Mouse (Mus musculus): Measurements from ENCODE around the gene Khk. TPM values are rescaled to one million over a fixed set of nuclear protein-coding genes. Genes with fewer than 3 reads are reported as not detected.

The Khk gene
- polyA plus RNA-seq, 1 experiment from 2014 or later = 25.5 TPM

DNA sequence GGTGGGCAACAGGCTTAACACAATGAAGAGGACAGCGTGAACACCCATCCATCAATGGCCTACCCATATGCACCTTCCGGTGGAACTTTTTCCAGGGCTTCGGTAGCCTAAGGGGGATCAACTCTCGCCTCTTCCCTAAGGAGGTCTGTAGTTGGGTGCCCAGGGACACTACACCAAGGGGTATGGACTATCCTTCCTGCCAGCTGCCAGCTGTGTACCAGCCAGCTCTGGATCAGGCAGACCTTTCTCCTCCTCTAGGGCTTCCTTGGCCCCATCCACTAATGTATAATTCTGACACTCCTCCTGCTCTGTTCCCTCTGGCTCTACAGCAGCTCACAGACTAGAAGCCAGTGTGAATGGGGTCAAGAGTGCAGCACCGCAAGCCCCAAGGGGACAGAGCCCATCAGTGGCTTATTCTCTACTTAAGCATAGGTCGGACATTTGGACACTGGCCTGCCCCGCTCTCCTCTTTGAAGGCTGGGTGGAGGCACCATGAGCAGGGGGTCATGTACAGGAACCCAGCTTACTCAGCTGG, 7.1 kb upstream of the Khk start:
- H3K36me3 ChIP-seq = peaks cover 22% of the 10 kb centered on the region
- peaks cover 64% of the 10 kb centered on the region for H3K4me1 ChIP-seq
- peak overlapping the region; percentile 53 for H3K4me3 ChIP-seq (replicated peaks)
- 32% methylated on average over 7 of the region's 7 CpGs for WGBS
- peak overlapping the region; percentile 95 for H3K27ac ChIP-seq
- no peaks in the 10 kb centered on the region for H3K27me3 ChIP-seq (replicated peaks)
- peak overlapping the region; percentile 61 for H3K9ac ChIP-seq
- H3K9me3 ChIP-seq = no peaks in the 10 kb centered on the region
- ATAC-seq (ENCODE audit: insufficient read depth, low FRiP score, low read depth) = no peak
- peak overlapping the region; percentile 81 for H3K4me2 ChIP-seq

- H3K9ac ChIP-seq = peak overlapping the region; percentile 61
- no peaks in the 10 kb centered on the region for H3K9me3 ChIP-seq
- peak overlapping the region; percentile 53 for H3K4me3 ChIP-seq (replicated peaks)
- peaks cover 27% of the 10 kb centered on the region for H3K36me3 ChIP-seq
- WGBS = 28% methylated on average over 6 of the region's 6 CpGs
- peak overlapping the region; percentile 81 for H3K4me2 ChIP-seq
- H3K4me1 ChIP-seq = peaks cover 60% of the 10 kb centered on the region
- ATAC-seq (ENCODE audit: insufficient read depth, low FRiP score, low read depth) = no peak
- H3K27ac ChIP-seq = peak overlapping the region; percentile 95
- no peaks in the 10 kb centered on the region for H3K27me3 ChIP-seq (replicated peaks)
Observed at GRCm38 (mm10) chr5:30914849-30915248, 6.4 kb upstream of the Khk start.

GRCm38 (mm10) chr5:30915456-30915855, 5.8 kb upstream of the Khk start:
- 43% methylated on average over 9 of the region's 9 CpGs for WGBS
- Histone ChIP-seq H3K9me3 (no peaks in the 10 kb centered on the region), H3K4me3 (replicated peaks) (peak overlapping the region; percentile 53), H3K9ac (peak overlapping the region; percentile 61), H3K4me1 (peaks cover 64% of the 10 kb centered on the region), H3K36me3 (peaks cover 31% of the 10 kb centered on the region), H3K27me3 (replicated peaks) (no peaks in the 10 kb centered on the region), H3K27ac (peak overlapping the region; percentile 95), H3K4me2 (peak overlapping the region; percentile 81)
- ATAC-seq (ENCODE audit: insufficient read depth, low FRiP score, low read depth) = no peak

- WGBS = 3% methylated on average over 7 of the region's 7 CpGs
- Histone ChIP-seq H3K27ac (peak overlapping the region; percentile 59; the same call in 1 of the 2 replicates), H3K27me3 (replicated peaks) (no peaks in the 10 kb centered on the region), H3K4me2 (peak overlapping the region; percentile 81), H3K4me3 (replicated peaks) (peak overlapping the region; percentile 53), H3K4me1 (peaks cover 63% of the 10 kb centered on the region), H3K9me3 (no peaks in the 10 kb centered on the region), H3K9ac (no peak overlapping the region), H3K36me3 (peaks cover 36% of the 10 kb centered on the region)
- peak; percentile 61 for ATAC-seq (ENCODE audit: insufficient read depth, low FRiP score, low read depth)
Observed at GRCm38 (mm10) chr5:30915974-30916433, 5.2 kb upstream of the Khk start.

DNA sequence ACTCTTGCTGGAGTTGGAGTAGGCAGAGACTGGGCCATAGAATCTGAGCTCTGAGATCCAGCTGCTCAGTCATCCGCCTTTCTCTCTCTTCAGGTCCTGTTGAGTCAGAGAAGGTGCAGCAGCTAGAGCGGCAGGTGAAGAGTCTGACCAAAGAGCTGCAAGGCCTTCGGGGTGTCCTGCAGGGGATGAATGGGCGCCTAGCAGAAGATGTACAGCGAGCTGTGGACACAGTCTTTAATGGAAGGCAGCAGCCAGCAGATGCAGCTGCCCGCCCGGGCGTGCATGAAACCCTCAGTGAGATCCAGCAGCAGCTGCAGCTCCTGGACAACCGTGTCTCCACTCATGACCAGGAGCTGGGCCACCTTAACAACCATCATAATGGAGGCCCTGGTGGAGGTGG, 4.4 kb upstream of the Khk start:
- Histone ChIP-seq H3K4me3 (replicated peaks) (no peak overlapping the region), H3K9ac (no peak overlapping the region), H3K9me3 (no peaks in the 10 kb centered on the region), H3K4me1 (peaks cover 65% of the 10 kb centered on the region), H3K4me2 (no peak overlapping the region), H3K36me3 (peaks cover 36% of the 10 kb centered on the region), H3K27me3 (replicated peaks) (no peaks in the 10 kb centered on the region), H3K27ac (no peak overlapping the region; the same call in 1 of the 2 replicates)
- WGBS = 92% methylated on average over 9 of the region's 9 CpGs
- ATAC-seq (ENCODE audit: insufficient read depth, low FRiP score, low read depth) = no peak

DNA sequence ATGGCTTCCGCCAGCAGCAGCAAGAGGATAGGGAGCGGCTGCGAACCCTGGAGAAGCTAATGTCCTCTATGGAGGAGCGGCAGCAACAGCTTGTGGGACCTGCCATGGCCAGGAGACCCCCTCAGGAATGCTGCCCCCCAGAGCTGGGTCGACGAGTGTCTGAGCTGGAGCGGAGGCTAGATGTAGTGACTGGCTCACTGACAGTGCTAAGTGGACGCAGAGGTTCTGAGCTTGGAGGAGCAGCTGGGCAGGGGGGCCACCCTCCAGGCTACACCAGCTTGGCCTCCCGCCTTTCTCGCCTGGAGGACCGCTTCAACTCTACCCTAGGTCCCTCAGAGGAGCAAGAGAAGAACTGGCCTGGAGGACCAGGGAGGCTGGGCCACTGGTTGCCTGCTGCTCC, 3.9 kb upstream of the Khk start:
- Histone ChIP-seq H3K9me3 (no peaks in the 10 kb centered on the region), H3K36me3 (peaks cover 36% of the 10 kb centered on the region), H3K27me3 (replicated peaks) (no peaks in the 10 kb centered on the region), H3K27ac (no peak overlapping the region), H3K9ac (no peak overlapping the region), H3K4me3 (replicated peaks) (no peak overlapping the region), H3K4me1 (peaks cover 64% of the 10 kb centered on the region), H3K4me2 (no peak overlapping the region)
- ATAC-seq (ENCODE audit: insufficient read depth, low FRiP score, low read depth) = no peak
- WGBS = 87% methylated on average over 11 of the region's 11 CpGs

DNA sequence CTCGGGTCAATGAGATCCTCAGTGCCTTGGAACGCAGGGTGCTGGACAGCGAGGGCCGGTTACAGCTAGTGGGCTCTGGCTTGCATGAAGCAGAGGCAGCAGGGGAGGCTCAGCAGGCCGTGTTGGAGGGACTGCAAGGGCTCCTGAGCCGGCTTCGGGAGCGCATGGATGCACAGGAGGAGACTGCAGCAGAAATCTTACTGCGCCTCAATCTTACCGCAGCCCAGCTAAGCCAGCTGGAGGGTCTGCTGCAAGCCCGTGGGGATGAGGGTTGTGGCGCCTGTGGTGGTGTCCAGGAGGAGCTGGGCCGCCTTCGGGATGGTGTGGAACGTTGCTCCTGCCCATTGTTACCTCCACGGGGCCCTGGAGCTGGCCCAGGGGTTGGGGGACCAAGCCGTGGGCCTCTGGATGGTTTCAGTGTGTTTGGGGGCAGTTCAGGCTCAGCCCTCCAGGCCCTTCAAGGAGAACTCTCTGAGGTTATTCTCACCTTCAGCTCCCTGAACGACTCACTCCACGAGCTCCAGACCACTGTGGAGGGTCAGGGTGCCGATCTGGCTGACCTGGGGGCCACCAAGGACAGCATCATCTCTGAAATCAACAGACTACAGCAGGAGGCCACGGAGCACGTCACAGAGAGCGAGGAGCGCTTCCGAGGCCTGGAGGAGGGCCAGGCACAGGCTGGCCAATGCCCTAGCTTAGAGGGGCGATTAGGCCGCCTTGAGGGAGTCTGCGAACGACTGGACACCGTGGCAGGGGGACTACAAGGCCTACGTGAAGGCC, 3.1 kb upstream of the Khk start:
- H3K27me3 ChIP-seq (replicated peaks) = no peaks in the 10 kb centered on the region
- WGBS = 86% methylated on average over 31 of the region's 31 CpGs
- H3K4me3 ChIP-seq (replicated peaks) = no peak overlapping the region
- no peaks in the 10 kb centered on the region for H3K9me3 ChIP-seq
- peaks cover 64% of the 10 kb centered on the region for H3K4me1 ChIP-seq
- no peak overlapping the region for H3K9ac ChIP-seq
- no peak overlapping the region for H3K27ac ChIP-seq
- H3K4me2 ChIP-seq = no peak overlapping the region
- H3K36me3 ChIP-seq = peaks cover 36% of the 10 kb centered on the region
- no peak for ATAC-seq (ENCODE audit: insufficient read depth, low FRiP score, low read depth)

- Histone ChIP-seq H3K4me2 (no peak overlapping the region), H3K36me3 (peaks cover 36% of the 10 kb centered on the region), H3K27me3 (replicated peaks) (no peaks in the 10 kb centered on the region), H3K27ac (no peak overlapping the region), H3K4me3 (replicated peaks) (no peak overlapping the region), H3K4me1 (peaks cover 64% of the 10 kb centered on the region), H3K9ac (no peak overlapping the region), H3K9me3 (no peaks in the 10 kb centered on the region)
- 83% methylated on average over 8 of the region's 8 CpGs for WGBS
- no peak for ATAC-seq (ENCODE audit: insufficient read depth, low FRiP score, low read depth)
Observed at GRCm38 (mm10) chr5:30918691-30919090, 2.5 kb upstream of the Khk start.

- Histone ChIP-seq H3K9me3 (no peaks in the 10 kb centered on the region), H3K4me3 (replicated peaks) (peak overlapping the region; percentile 58), H3K4me2 (peak overlapping the region; percentile 85), H3K9ac (no peak overlapping the region), H3K4me1 (peaks cover 64% of the 10 kb centered on the region), H3K27me3 (replicated peaks) (no peaks in the 10 kb centered on the region), H3K36me3 (peaks cover 36% of the 10 kb centered on the region), H3K27ac (peak overlapping the region; percentile 44; the same call in 1 of the 2 replicates)
- WGBS = 64% methylated on average over 11 of the region's 11 CpGs
- ATAC-seq (ENCODE audit: insufficient read depth, low FRiP score, low read depth) = no peak
Observed at GRCm38 (mm10) chr5:30919831-30920614, 1.2 kb upstream of the Khk start.

DNA sequence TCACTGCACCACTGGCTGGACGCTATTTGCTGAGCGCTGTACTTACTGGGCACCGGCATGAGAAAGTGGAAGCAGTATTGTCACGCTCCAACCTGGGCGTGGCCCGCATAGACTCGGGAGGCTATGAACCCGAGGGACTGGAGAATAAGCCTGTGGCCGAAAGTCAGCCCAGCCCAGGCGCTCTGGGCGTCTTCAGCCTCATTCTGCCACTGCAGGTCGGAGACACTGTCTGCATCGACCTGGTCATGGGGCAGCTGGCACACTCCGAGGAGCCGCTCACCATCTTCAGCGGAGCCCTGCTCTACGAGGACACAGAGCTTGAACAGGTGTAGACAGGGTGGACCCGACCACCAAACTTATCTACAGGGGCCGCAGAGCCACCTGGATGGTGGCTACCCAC, 610 bp upstream of the Khk start:
- no peak for ATAC-seq (ENCODE audit: insufficient read depth, low FRiP score, low read depth)
- H3K27ac ChIP-seq = peak overlapping the region; percentile 44; the same call in 1 of the 2 replicates

GRCm38 (mm10) chr5:30922581-30923041, 1.4 kb downstream of the Khk start:
- WGBS = 50% methylated on average over 10 of the region's 10 CpGs
- Histone ChIP-seq H3K4me3 (replicated peaks) (peak overlapping the region; percentile 58; the same call in 1 of the 2 replicates), H3K9ac (no peak overlapping the region), H3K27ac (no peak overlapping the region), H3K4me1 (peaks cover 42% of the 10 kb centered on the region), H3K36me3 (peaks cover 27% of the 10 kb centered on the region), H3K9me3 (no peaks in the 10 kb centered on the region), H3K4me2 (peak overlapping the region; percentile 85), H3K27me3 (replicated peaks) (no peaks in the 10 kb centered on the region)
- no peak for ATAC-seq (ENCODE audit: insufficient read depth, low FRiP score, low read depth)

More for the DNA sequence above, 610 bp upstream of the Khk start:
- Histone ChIP-seq H3K9ac (no peak overlapping the region), H3K4me1 (peaks cover 60% of the 10 kb centered on the region), H3K9me3 (no peaks in the 10 kb centered on the region), H3K4me3 (replicated peaks) (peak overlapping the region; percentile 58), H3K36me3 (peaks cover 36% of the 10 kb centered on the region), H3K4me2 (peak overlapping the region; percentile 85), H3K27me3 (replicated peaks) (no peaks in the 10 kb centered on the region)
- WGBS = 52% methylated on average over 19 of the region's 19 CpGs
